ENCODE assay signal across 12 mouse cellular contexts in genomic region chr6:122825166-122825565, GRCm38 (mm10). TPM values are rescaled to one million over a fixed set of nuclear protein-coding genes. Genes with fewer than 3 reads are reported as not detected.
DNase-seq lines count a peak whose midpoint lies in the region; ATAC-seq lines count a peak whose summit lies in the region.
"Had no signal": no experiment of that assay in that cellular context is flagged by ENCODE, and none has a peak within 500 bp of the region (broad histone marks: within the 10 kb centered on the region; RNA-seq: fewer than 3 reads in every experiment).

No protein-coding gene starts in this region.

- no peaks in the 10 kb centered on the region for H3K27me3 ChIP-seq in embryonic facial prominence, embryonic 13.5 days
- H3K27me3 ChIP-seq in embryonic facial prominence, embryonic 10.5 days (replicated peaks; ENCODE audit: low read depth, poor library complexity, severe bottlenecking) = peaks cover 13% of the 10 kb centered on the region; the same call in 1 of the 2 replicates
- H3K27me3 ChIP-seq in intestine, embryonic 15.5 days (replicated peaks) = no peaks in the 10 kb centered on the region
- no peaks in the 10 kb centered on the region for H3K27me3 ChIP-seq in intestine, embryonic 16.5 days (replicated peaks; ENCODE audit: control insufficient read depth, insufficient read depth, low read length)
- no peaks in the 10 kb centered on the region for H3K27me3 ChIP-seq in limb, embryonic 13.5 days

- peaks cover 16% of the 10 kb centered on the region for H3K36me3 ChIP-seq in embryonic facial prominence, embryonic 13.5 days
- H3K36me3 ChIP-seq in embryonic facial prominence, embryonic 10.5 days (replicated peaks) = peaks cover 11% of the 10 kb centered on the region; the same call in 1 of the 2 replicates
- no peaks in the 10 kb centered on the region for H3K36me3 ChIP-seq in intestine, embryonic 15.5 days
- no peaks in the 10 kb centered on the region for H3K36me3 ChIP-seq in intestine, embryonic 16.5 days (ENCODE audit: control insufficient read depth, insufficient read depth, low read length)
- peaks cover 24% of the 10 kb centered on the region for H3K36me3 ChIP-seq in limb, embryonic 13.5 days

- no peak overlapping the region for H3K27ac ChIP-seq in embryonic facial prominence, embryonic 13.5 days
- no peak overlapping the region for H3K27ac ChIP-seq in embryonic facial prominence, embryonic 10.5 days (replicated peaks)
- H3K27ac ChIP-seq in intestine, embryonic 15.5 days = no peak overlapping the region
- H3K27ac ChIP-seq in intestine, embryonic 16.5 days (ENCODE audit: low read length) = no peak overlapping the region
- H3K27ac ChIP-seq in limb, embryonic 13.5 days = no peak overlapping the region

- no peaks in the 10 kb centered on the region for H3K9me3 ChIP-seq in embryonic facial prominence, embryonic 13.5 days
- H3K9me3 ChIP-seq in embryonic facial prominence, embryonic 10.5 days = no peaks in the 10 kb centered on the region
- no peaks in the 10 kb centered on the region for H3K9me3 ChIP-seq in intestine, embryonic 15.5 days
- H3K9me3 ChIP-seq in intestine, embryonic 16.5 days (ENCODE audit: control insufficient read depth, low read length) = no peaks in the 10 kb centered on the region
- H3K9me3 ChIP-seq in limb, embryonic 13.5 days = no peaks in the 10 kb centered on the region
- H3K9me3 ChIP-seq: forebrain, embryonic 10.5 days had no signal

- DNase-seq in embryonic facial prominence, embryonic 10.5 days (ENCODE audit: low spot score) = no peak
- DNase-seq in NIH3T3 (ENCODE audit: low read depth) = peak; percentile 11
- DNase-seq in spleen, adult 12 weeks (ENCODE audit: low spot score) = no peak
- DNase-seq: adrenal gland, adult 8-10 months; right cerebral cortex, postnatal 14 days had no signal

- ATAC-seq in embryonic facial prominence, embryonic 13.5 days (ENCODE audit: insufficient number of reproducible peaks, insufficient read depth, low FRiP score, low TSS enrichment, low read depth) = no peak
- ATAC-seq in intestine, embryonic 15.5 days = no peak
- no peak for ATAC-seq in intestine, embryonic 16.5 days
- ATAC-seq in limb, embryonic 13.5 days (ENCODE audit: low FRiP score, low read depth) = no peak
- ATAC-seq in activated CD4-positive, CD25-positive, alpha-beta regulatory T cell, adult 4 months = no peak
- ATAC-seq: inflammation-experienced regulatory T-cells, adult 6 months had no signal

- H3K4me2 ChIP-seq in embryonic facial prominence, embryonic 13.5 days = peak overlapping the region; percentile 76; the same call in 1 of the 2 replicates
- peak overlapping the region; percentile 82 for H3K4me2 ChIP-seq in intestine, embryonic 15.5 days (replicated peaks)
- H3K4me2 ChIP-seq in intestine, embryonic 16.5 days (ENCODE audit: low read depth, low read length) = no peak overlapping the region
- H3K4me2 ChIP-seq in limb, embryonic 13.5 days (replicated peaks) = peak overlapping the region; percentile 82

- peaks cover 42% of the 10 kb centered on the region for H3K4me1 ChIP-seq in embryonic facial prominence, embryonic 13.5 days
- H3K4me1 ChIP-seq in embryonic facial prominence, embryonic 10.5 days = peaks cover 45% of the 10 kb centered on the region
- H3K4me1 ChIP-seq in intestine, embryonic 15.5 days (replicated peaks) = peaks cover 34% of the 10 kb centered on the region
- peaks cover 38% of the 10 kb centered on the region for H3K4me1 ChIP-seq in intestine, embryonic 16.5 days (ENCODE audit: control insufficient read depth, insufficient read depth, low read length)
- H3K4me1 ChIP-seq in limb, embryonic 13.5 days = peaks cover 57% of the 10 kb centered on the region

- H3K9ac ChIP-seq in embryonic facial prominence, embryonic 13.5 days = no peak overlapping the region
- no peak overlapping the region for H3K9ac ChIP-seq in intestine, embryonic 15.5 days
- no peak overlapping the region; the same call in 1 of the 2 replicates for H3K9ac ChIP-seq in intestine, embryonic 16.5 days (ENCODE audit: low read depth, low read length)
- H3K9ac ChIP-seq in limb, embryonic 13.5 days = no peak overlapping the region

- WGBS in embryonic facial prominence, embryonic 13.5 days = 91% methylated on average over 9 of the region's 9 CpGs
- 92% methylated on average over 9 of the region's 9 CpGs for WGBS in embryonic facial prominence, embryonic 10.5 days
- WGBS in intestine, embryonic 15.5 days = 79% methylated on average over 9 of the region's 9 CpGs
- 88% methylated on average over 9 of the region's 9 CpGs for WGBS in intestine, embryonic 16.5 days
- WGBS in limb, embryonic 13.5 days = 93% methylated on average over 9 of the region's 9 CpGs

- no peak overlapping the region for H3K4me3 ChIP-seq in embryonic facial prominence, embryonic 13.5 days
- no peak overlapping the region for H3K4me3 ChIP-seq in embryonic facial prominence, embryonic 10.5 days
- H3K4me3 ChIP-seq in intestine, embryonic 15.5 days (replicated peaks) = no peak overlapping the region
- no peak overlapping the region for H3K4me3 ChIP-seq in intestine, embryonic 16.5 days (ENCODE audit: low read length)
- H3K4me3 ChIP-seq in limb, embryonic 13.5 days = no peak overlapping the region

RNA-seq across cellular contexts. Expression of gene Foxj2, which starts 5.5 kb away (rescaled TPM):
- polyA plus RNA-seq in embryonic facial prominence, embryonic 13.5 days (2015; fragmentation: Nextera tagmentation; extraction: Ambion mirVana) = 6.2 and 6.8 TPM in 2 replicates
- 2.9 and 3.0 TPM in 2 replicates for polyA plus RNA-seq in embryonic facial prominence, embryonic 10.5 days (2016; fragmentation: Nextera tagmentation; extraction: Ambion mirVana)
- 3.9 and 4.5 TPM in 2 replicates for polyA plus RNA-seq in intestine, embryonic 15.5 days (2015; fragmentation: Nextera tagmentation; extraction: Ambion mirVana)
- 3.3 and 3.4 TPM in 2 replicates for polyA plus RNA-seq in intestine, embryonic 16.5 days (2015; fragmentation: Nextera tagmentation; extraction: Ambion mirVana)
- 6.4 and 7.1 TPM in 2 replicates for polyA plus RNA-seq in limb, embryonic 13.5 days (2015; fragmentation: Nextera tagmentation; extraction: Ambion mirVana)
- polyA plus RNA-seq in activated CD4-positive, CD25-positive, alpha-beta regulatory T cell, adult 4 months (2017; shearing (Covaris generic)) = 1 to 10 TPM; 6.6 to 8.7 TPM

RNA-seq across cellular contexts. Expression of gene Slc2a3, which starts 23.7 kb away (rescaled TPM):
- polyA plus RNA-seq in embryonic facial prominence, embryonic 13.5 days (2015; fragmentation: Nextera tagmentation; extraction: Ambion mirVana) = 37.0 and 38.4 TPM in 2 replicates
- polyA plus RNA-seq in embryonic facial prominence, embryonic 10.5 days (2016; fragmentation: Nextera tagmentation; extraction: Ambion mirVana) = 55.4 and 68.4 TPM in 2 replicates
- 11.3 and 13.4 TPM in 2 replicates for polyA plus RNA-seq in intestine, embryonic 15.5 days (2015; fragmentation: Nextera tagmentation; extraction: Ambion mirVana)
- polyA plus RNA-seq in intestine, embryonic 16.5 days (2015; fragmentation: Nextera tagmentation; extraction: Ambion mirVana) = 8.9 and 9.5 TPM in 2 replicates
- polyA plus RNA-seq in limb, embryonic 13.5 days (2015; fragmentation: Nextera tagmentation; extraction: Ambion mirVana) = 72.7 and 83.0 TPM in 2 replicates
- polyA plus RNA-seq in activated CD4-positive, CD25-positive, alpha-beta regulatory T cell, adult 4 months (2017; shearing (Covaris generic)) = 10 to 100 TPM; 64.2 to 69.4 TPM

RNA-seq across cellular contexts. Expression of gene C3ar1, which starts 30.8 kb away (rescaled TPM):
- 2.3 and 3.2 TPM in 2 replicates for polyA plus RNA-seq in embryonic facial prominence, embryonic 13.5 days (2015; fragmentation: Nextera tagmentation; extraction: Ambion mirVana)
- 1.1 and 1.5 TPM in 2 replicates for polyA plus RNA-seq in embryonic facial prominence, embryonic 10.5 days (2016; fragmentation: Nextera tagmentation; extraction: Ambion mirVana)
- 2.5 TPM in 2 replicates for polyA plus RNA-seq in intestine, embryonic 15.5 days (2015; fragmentation: Nextera tagmentation; extraction: Ambion mirVana)
- 2.1 TPM in 2 replicates for polyA plus RNA-seq in intestine, embryonic 16.5 days (2015; fragmentation: Nextera tagmentation; extraction: Ambion mirVana)
- polyA plus RNA-seq in limb, embryonic 13.5 days (2015; fragmentation: Nextera tagmentation; extraction: Ambion mirVana) = 3.6 and 3.8 TPM in 2 replicates
- under 1 TPM in 1 of 2 experiments, not detected in 1; 0.60 TPM for polyA plus RNA-seq in activated CD4-positive, CD25-positive, alpha-beta regulatory T cell, adult 4 months (2017; shearing (Covaris generic))

RNA-seq across cellular contexts. Expression of gene Necap1, which starts 49.1 kb away (rescaled TPM):
- polyA plus RNA-seq in embryonic facial prominence, embryonic 13.5 days (2015; fragmentation: Nextera tagmentation; extraction: Ambion mirVana) = 57.0 and 65.2 TPM in 2 replicates
- polyA plus RNA-seq in embryonic facial prominence, embryonic 10.5 days (2016; fragmentation: Nextera tagmentation; extraction: Ambion mirVana) = 54.8 and 58.2 TPM in 2 replicates
- 56.3 and 59.8 TPM in 2 replicates for polyA plus RNA-seq in intestine, embryonic 15.5 days (2015; fragmentation: Nextera tagmentation; extraction: Ambion mirVana)
- 60.6 and 60.8 TPM in 2 replicates for polyA plus RNA-seq in intestine, embryonic 16.5 days (2015; fragmentation: Nextera tagmentation; extraction: Ambion mirVana)
- polyA plus RNA-seq in limb, embryonic 13.5 days (2015; fragmentation: Nextera tagmentation; extraction: Ambion mirVana) = 69.2 and 72.4 TPM in 2 replicates
- polyA plus RNA-seq in activated CD4-positive, CD25-positive, alpha-beta regulatory T cell, adult 4 months (2017; shearing (Covaris generic)) = 10 to 100 TPM; 32.2 to 44.6 TPM
